Mouse (Mus musculus): ENCODE data around the gene Gm3839. TPM values are rescaled to one million over a fixed set of nuclear protein-coding genes. Genes with fewer than 3 reads are reported as not detected.
"Not testable (repeated sequence)": the region's sequence is repeated elsewhere in the genome, so short reads cannot be mapped to it uniquely, and the experiment has no call there.

The Gm3839 gene
- polyA plus RNA-seq (2015; fragmentation: Nextera tagmentation; extraction: Ambion mirVana): 1.0 and 1.2 TPM in 2 replicates

DNA sequence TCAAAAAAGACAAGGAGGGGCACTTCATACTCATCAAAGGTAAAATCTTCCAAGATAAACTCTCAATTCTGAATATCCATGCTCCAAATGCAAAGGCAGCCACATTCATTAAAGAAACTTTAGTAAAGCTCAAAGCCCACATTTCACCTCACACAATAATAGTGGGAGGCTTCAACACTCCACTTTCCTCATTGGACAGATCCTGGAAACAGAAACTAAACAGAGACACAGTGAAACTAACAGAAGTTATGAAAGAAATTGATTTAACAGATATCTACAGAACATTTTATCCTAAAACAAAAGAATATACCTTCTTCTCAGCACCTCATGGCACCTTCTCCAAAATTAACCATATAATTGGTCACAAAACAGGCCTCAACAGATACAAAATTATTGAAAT is at the start of gene Gm3839:
Gene Gm3839, minus strand, starts transcription at position 101 of the 400 bp plus-strand sequence.
- not testable (repeated sequence) for ATAC-seq (ENCODE audit: low read depth); H3K9ac ChIP-seq; H3K27me3 ChIP-seq; H3K4me2 ChIP-seq; H3K27ac ChIP-seq (replicated peaks); H3K9me3 ChIP-seq; H3K4me1 ChIP-seq (replicated peaks); H3K4me3 ChIP-seq; H3K36me3 ChIP-seq

DNA sequence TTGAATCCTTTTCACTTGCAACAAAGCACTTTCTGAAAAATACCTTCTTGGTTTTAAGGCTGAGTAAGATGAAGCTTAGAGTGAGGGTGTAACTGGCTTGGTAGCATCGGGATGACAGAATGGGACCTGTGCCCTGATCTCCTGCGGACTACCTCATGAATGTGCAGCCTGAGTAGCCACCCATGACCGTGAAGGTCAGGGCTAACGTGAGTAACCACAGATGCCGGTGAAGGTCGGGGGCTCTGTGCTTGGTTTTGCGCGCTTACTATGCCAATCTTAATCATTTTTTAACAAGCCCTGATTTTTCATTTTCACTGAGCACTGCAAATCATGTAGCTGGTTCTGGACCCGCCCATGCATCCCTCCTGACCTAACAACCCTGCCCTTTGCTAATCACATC is 49.1 kb upstream of the Gm3839 start:
- H3K27ac ChIP-seq (replicated peaks): no peak overlapping the region
- no peak for ATAC-seq (ENCODE audit: low read depth)
- H3K36me3 ChIP-seq: no peaks in the 10 kb centered on the region
- no peaks in the 10 kb centered on the region for H3K4me1 ChIP-seq (replicated peaks)
- no peak overlapping the region for H3K4me3 ChIP-seq
- H3K27me3 ChIP-seq: no peaks in the 10 kb centered on the region
- no peak overlapping the region for H3K4me2 ChIP-seq
- WGBS: 77% methylated on average over 9 of the region's 9 CpGs
- H3K9me3 ChIP-seq: no peaks in the 10 kb centered on the region
- no peak overlapping the region for H3K9ac ChIP-seq

DNA sequence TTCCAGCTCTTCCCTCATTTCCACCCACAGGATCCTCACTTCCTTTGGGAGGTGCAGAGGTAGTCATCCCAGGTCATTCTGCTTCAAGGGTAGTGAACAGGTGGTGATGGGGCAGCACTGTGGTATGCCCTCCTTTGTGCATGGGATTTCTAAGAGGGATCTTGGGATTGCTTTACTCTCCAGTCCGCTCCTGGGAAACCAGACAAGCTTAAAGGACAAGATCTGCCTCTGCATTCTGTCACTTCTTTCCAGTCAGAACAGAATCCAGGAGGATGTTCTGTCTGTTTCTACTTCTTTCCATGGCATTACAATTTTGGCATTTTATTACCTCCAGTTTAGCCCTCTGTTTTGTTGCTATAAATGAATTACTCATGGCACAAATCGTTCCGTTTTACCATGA is 21.3 kb upstream of the Gm3839 start:
- Histone ChIP-seq H3K27ac (replicated peaks) (no peak overlapping the region), H3K36me3 (no peaks in the 10 kb centered on the region), H3K4me3 (no peak overlapping the region), H3K27me3 (no peaks in the 10 kb centered on the region), H3K4me1 (replicated peaks) (no peaks in the 10 kb centered on the region), H3K4me2 (no peak overlapping the region), H3K9ac (no peak overlapping the region), H3K9me3 (no peaks in the 10 kb centered on the region)
- no peak for ATAC-seq (ENCODE audit: low read depth)
- WGBS: 91% methylated on average over 3 of the region's 3 CpGs

- no peak for ATAC-seq (ENCODE audit: low read depth)
- Histone ChIP-seq H3K4me1 (replicated peaks) (no peaks in the 10 kb centered on the region), H3K4me2 (no peak overlapping the region), H3K9me3 (no peaks in the 10 kb centered on the region), H3K27ac (replicated peaks) (no peak overlapping the region), H3K27me3 (no peaks in the 10 kb centered on the region), H3K9ac (no peak overlapping the region), H3K4me3 (no peak overlapping the region), H3K36me3 (no peaks in the 10 kb centered on the region)
- WGBS: 87% methylated on average over 5 of the region's 5 CpGs
Measured at GRCm38 (mm10) chr14:11375225-11375624, 18.7 kb upstream of the Gm3839 start.

DNA sequence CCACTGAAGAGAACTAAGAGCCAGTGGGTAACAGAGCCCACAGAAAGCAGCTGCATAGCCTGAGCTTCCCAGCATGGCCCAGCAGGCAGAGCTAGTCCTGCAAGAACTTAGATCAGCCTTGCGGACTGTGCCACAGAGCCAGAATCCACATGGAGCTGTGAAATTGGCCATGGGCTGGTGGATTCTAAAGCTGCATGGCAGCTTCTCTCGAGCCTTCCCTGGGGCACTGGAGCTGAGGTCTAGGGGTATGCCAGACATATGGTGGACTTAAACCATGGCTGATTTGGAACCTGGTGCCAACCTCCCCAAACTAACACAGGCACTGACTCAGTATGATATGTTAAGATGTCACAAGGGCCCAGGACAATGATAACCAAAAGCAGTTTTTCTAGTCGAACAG is 10.4 kb downstream of the Gm3839 start:
- Histone ChIP-seq H3K27me3 (no peaks in the 10 kb centered on the region), H3K4me3 (no peak overlapping the region), H3K4me1 (replicated peaks) (no peaks in the 10 kb centered on the region), H3K4me2 (no peak overlapping the region), H3K36me3 (no peaks in the 10 kb centered on the region), H3K9ac (no peak overlapping the region), H3K27ac (replicated peaks) (no peak overlapping the region), H3K9me3 (peaks cover 7% of the 10 kb centered on the region; the same call in 1 of the 2 replicates)
- ATAC-seq (ENCODE audit: low read depth): no peak
- 84% methylated on average over 3 of the region's 3 CpGs for WGBS

- H3K36me3 ChIP-seq: no peaks in the 10 kb centered on the region
- WGBS: 50% methylated on average over 2 of the region's 2 CpGs
- no peaks in the 10 kb centered on the region; the same call in 1 of the 2 replicates for H3K9me3 ChIP-seq
- ATAC-seq (ENCODE audit: low read depth): no peak
- H3K4me1 ChIP-seq (replicated peaks): no peaks in the 10 kb centered on the region
- H3K4me3 ChIP-seq: no peak overlapping the region
- H3K27ac ChIP-seq (replicated peaks): no peak overlapping the region
- H3K9ac ChIP-seq: no peak overlapping the region
- no peak overlapping the region for H3K4me2 ChIP-seq
- no peaks in the 10 kb centered on the region for H3K27me3 ChIP-seq
Measured at GRCm38 (mm10) chr14:11329993-11330392, 26.5 kb downstream of the Gm3839 start.

- no peaks in the 10 kb centered on the region for H3K27me3 ChIP-seq
- no peak overlapping the region for H3K4me3 ChIP-seq
- no peak overlapping the region for H3K27ac ChIP-seq (replicated peaks)
- no peaks in the 10 kb centered on the region; the same call in 1 of the 2 replicates for H3K9me3 ChIP-seq
- H3K36me3 ChIP-seq: no peaks in the 10 kb centered on the region
- ATAC-seq (ENCODE audit: low read depth): no peak
- H3K4me1 ChIP-seq (replicated peaks): no peaks in the 10 kb centered on the region
- no peak overlapping the region for H3K4me2 ChIP-seq
- H3K9ac ChIP-seq: no peak overlapping the region
- 37% methylated on average over 2 of the region's 2 CpGs for WGBS
Measured at GRCm38 (mm10) chr14:11307079-11307478, 49.4 kb downstream of the Gm3839 start.

GRCm38 (mm10) chr14:11287956-11288355 is 68.6 kb downstream of the Gm3839 start:
- WGBS: 89% methylated on average over 3 of the region's 3 CpGs
- not testable (repeated sequence) for H3K36me3 ChIP-seq; H3K4me1 ChIP-seq (replicated peaks); H3K4me3 ChIP-seq; ATAC-seq (ENCODE audit: low read depth); H3K4me2 ChIP-seq; H3K27ac ChIP-seq (replicated peaks); H3K9ac ChIP-seq; H3K27me3 ChIP-seq
- H3K9me3 ChIP-seq: peaks cover 11% of the 10 kb centered on the region

DNA sequence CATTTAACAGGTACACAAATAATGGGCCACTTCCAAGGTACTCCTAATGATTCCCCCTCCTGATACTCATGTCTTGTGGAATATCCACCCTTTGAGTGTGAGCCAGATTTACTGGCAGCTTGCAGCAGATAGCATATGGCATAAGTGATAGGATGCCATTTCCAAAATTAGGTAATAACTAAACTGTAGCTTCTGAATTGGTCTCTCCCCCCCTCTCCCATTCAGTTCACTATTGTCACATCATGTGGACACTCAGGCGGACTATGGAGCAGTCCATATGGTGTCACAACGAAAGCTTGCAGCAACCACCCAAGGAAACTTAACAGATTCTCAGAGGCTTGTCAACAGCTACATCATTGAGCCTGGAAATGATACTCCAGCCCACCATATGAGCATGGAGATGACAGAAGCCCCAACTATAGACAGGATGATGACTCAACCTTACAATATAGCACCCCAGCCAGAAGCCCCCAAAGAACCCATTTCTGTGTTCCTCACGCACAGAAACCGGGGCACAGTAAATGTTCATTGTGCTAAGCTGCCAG is 99.3 kb downstream of the Gm3839 start:
- H3K27me3 ChIP-seq: no peaks in the 10 kb centered on the region
- no peak overlapping the region for H3K4me3 ChIP-seq
- no peak overlapping the region for H3K9ac ChIP-seq
- H3K4me1 ChIP-seq (replicated peaks): no peaks in the 10 kb centered on the region
- H3K36me3 ChIP-seq: no peaks in the 10 kb centered on the region
- H3K27ac ChIP-seq (replicated peaks): no peak overlapping the region
- no peaks in the 10 kb centered on the region for H3K9me3 ChIP-seq
- ATAC-seq (ENCODE audit: low read depth): no peak
- 86% methylated on average over 4 of the region's 4 CpGs for WGBS
- H3K4me2 ChIP-seq: no peak overlapping the region

- Histone ChIP-seq H3K4me2 (no peak overlapping the region), H3K9me3 (no peaks in the 10 kb centered on the region), H3K9ac (no peak overlapping the region), H3K27ac (replicated peaks) (no peak overlapping the region), H3K4me1 (replicated peaks) (no peaks in the 10 kb centered on the region), H3K36me3 (no peaks in the 10 kb centered on the region), H3K27me3 (no peaks in the 10 kb centered on the region), H3K4me3 (no peak overlapping the region)
- ATAC-seq (ENCODE audit: low read depth): no peak
Measured at GRCm38 (mm10) chr14:11248053-11248452, 108.5 kb downstream of the Gm3839 start.

DNA sequence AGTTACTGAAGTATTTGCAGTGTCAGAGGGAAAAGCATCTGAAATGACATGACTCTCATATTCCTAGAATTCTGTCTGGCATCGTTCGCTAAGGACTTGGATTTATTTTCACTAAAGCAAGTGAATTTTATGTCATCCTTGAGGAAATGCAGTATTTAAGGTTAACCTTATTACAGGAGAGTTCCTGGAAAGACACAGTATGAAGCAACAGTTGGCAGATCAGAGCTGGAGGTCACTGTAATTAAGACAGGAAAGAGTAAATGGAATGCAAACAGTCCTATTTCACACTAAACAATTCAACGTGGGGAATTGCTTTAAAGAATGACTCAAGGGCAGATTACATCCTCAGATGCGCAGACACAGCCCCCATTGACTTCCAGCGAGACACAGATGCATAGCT is 112.0 kb downstream of the Gm3839 start:
- Histone ChIP-seq H3K4me1 (replicated peaks) (no peaks in the 10 kb centered on the region), H3K4me2 (no peak overlapping the region), H3K4me3 (no peak overlapping the region), H3K27ac (replicated peaks) (no peak overlapping the region), H3K9me3 (no peaks in the 10 kb centered on the region), H3K36me3 (no peaks in the 10 kb centered on the region), H3K27me3 (no peaks in the 10 kb centered on the region), H3K9ac (no peak overlapping the region)
- WGBS: 40% methylated on average over 5 of the region's 5 CpGs
- no peak for ATAC-seq (ENCODE audit: low read depth)

DNA sequence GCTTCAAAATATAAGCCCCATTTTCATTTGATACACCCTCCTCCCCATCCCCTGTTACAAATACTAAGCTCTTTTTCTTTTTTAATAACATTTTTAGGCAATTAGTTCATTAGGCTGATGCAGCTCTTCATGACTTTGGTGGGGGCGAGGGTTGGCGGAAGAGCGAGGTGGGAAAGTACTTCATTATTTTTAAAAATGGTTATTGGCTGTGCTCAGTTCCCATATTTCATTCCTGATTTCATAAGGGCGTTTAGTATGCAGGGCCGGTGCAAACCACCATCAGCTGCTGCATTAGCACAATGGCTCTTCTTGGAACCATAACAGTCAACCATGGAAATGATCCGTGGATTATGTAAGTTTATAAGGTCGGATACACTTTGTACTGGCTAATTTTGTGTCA is 124.4 kb downstream of the Gm3839 start:
- Histone ChIP-seq H3K4me3 (no peak overlapping the region), H3K4me1 (replicated peaks) (no peaks in the 10 kb centered on the region), H3K9ac (no peak overlapping the region), H3K9me3 (no peaks in the 10 kb centered on the region), H3K27me3 (no peaks in the 10 kb centered on the region), H3K27ac (replicated peaks) (no peak overlapping the region), H3K36me3 (no peaks in the 10 kb centered on the region), H3K4me2 (no peak overlapping the region)
- no peak for ATAC-seq (ENCODE audit: low read depth)
- WGBS: 79% methylated on average over 7 of the region's 7 CpGs

Measured in neural tube, embryonic 13.5 days (tissue).